Mouse (Mus musculus) cerebellum, adult (tissue): Measurements from ENCODE around the gene Atxn7.
"Not testable (repeated sequence)": the region's sequence is repeated elsewhere in the genome, so short reads cannot be mapped to it uniquely, and the experiment has no call there.

ENCODE experiments used
- ATAC-seq: cut with Nextera tagmentation; 2 replicates; pipeline ENCODE4 v1.9.2; 2017; ENCODE audit warnings: mild to moderate bottlenecking, moderate library complexity, mixed read lengths; ENCODE audit not compliant: insufficient number of reproducible peaks, low FRiP score, low TSS enrichment

Gene Atxn7

DNA sequence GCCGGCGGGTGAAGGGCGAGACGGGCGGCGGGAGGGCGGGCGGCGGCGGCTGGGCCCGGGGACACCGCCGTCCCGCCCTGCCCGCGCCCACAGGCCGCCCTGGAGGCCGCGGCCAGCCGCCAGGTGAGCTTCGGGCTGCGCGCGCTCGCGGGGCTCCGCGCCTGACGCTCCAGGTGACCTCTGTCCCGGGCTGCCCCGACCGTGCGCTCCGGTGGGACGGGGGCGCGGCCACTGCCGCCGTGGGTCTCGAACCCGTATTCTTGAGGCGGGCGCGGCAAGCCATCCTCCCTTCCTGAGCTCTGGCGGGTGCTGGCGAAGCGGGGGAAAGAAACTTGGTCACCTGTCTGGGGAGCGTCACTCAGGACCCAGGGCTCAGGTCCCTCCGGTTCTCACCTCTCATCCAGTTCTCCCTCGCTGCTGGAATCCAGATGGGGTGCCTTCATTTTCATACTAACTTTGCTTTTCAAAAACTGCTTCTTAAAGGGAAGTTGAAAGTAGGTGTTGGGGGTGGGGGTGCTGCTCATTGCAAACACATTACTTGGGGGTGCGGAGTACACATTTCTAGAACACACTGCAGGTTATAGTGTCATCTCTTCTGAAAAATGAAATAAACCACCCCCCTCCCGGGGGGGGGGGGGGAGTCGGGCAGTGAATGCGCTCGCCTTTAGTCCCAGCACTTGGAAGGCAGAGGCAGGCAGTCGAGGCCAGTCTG is at the start of gene Atxn7, which contains the start of gene Thoc7:
Atxn7 (plus strand) TSS at position 40 of the 712 bp plus-strand sequence.
Thoc7 (minus strand) TSS at position 452 of the 712 bp plus-strand sequence.
- ATAC-seq: peak; percentile 41; the same call in 1 of the 2 replicates

DNA sequence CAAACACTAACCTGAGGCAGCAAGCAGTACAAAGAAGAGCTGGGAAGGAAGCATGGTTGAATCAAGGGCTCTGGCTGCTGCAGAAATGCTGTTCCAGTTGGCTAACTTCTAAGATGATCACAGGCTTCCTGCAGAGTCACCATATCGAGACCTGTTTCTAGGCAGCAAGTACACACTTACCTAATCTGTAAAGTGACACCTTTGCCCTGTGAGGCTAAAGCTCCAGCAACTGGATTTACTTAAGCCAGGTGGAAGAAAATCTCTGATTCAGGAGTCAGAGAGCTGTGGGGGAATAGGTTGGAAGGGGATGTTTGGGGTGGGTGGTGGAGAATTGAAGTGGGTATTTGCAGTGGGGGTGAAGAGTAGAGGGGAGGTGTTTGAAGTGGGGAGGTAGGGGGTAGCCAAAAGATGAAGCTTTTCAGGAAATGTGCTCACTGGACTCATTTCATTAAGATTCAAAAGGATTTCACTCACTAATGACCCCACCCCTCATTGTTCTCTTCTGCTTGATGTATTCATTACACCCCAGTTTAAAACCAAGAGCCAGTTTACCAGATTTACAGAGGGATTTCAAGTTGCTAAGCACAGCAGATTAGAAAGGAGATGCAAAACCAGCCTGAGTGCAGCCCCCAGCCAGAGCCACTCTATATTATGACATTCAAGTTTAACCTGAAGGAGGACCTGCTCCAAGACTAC is 46.7 kb upstream of the Atxn7 start, which contains the start of gene Gm281:
Gm281 (minus strand) TSS at position 92 of the 696 bp plus-strand sequence.
- no peak for ATAC-seq

DNA sequence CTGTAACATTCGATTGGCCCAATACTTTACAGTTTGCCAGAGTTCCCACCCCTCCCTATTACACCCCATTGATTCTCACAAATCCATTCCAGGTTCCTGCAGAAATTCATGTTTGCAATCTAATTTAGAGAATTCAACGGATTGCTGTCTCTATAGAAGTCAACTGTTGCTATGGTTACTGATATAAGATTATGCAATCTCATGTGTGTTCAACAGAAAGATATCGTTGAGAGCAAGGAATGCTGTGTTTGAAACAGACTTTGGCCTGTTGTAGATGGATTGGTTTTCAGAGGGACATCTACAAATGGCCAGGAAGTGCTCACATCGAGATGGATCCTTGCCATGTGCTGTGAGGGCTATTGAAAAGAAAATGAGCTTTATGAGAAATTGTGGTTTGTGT is 46.0 kb upstream of the Atxn7 start:
- no peak for ATAC-seq

DNA sequence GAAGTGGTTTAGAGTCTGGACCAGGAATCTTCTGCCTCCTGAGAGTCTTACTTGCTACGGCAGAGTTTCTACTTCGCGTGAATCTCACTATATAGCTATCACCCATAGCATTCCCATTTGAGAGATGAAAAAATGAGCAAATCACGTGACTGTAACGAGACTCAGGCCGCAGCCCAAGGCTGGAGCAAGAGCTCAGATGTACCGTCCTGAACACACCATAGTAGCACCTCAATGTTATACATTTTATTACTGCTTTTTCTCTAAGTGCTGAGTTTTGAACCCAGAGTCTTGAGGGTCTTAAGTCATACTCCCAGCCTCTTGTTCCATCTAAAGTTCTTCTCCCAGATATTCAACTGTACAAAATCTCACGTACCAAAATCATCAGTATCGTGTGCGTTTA is 44.0 kb upstream of the Atxn7 start:
- ATAC-seq: no peak

DNA sequence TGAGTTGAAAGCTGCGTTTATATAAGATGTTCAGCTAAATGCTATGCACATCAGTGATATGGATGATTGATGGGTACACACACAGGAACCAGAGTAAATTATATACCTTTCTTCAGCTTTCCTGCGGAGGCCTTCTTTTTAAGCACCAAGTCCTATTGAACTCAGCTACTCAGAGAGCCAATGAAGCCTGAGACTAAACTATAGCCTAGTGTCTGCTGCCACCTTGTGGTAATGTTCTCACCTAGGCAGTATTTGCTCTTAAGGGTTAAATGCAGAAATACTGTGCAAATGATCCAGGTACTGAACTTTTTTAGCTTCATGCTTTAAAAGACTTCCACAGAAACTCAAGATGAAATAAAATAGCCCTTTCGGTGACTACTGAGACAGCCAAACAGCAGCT is 43.6 kb upstream of the Atxn7 start:
- peak; percentile 82 for ATAC-seq

DNA sequence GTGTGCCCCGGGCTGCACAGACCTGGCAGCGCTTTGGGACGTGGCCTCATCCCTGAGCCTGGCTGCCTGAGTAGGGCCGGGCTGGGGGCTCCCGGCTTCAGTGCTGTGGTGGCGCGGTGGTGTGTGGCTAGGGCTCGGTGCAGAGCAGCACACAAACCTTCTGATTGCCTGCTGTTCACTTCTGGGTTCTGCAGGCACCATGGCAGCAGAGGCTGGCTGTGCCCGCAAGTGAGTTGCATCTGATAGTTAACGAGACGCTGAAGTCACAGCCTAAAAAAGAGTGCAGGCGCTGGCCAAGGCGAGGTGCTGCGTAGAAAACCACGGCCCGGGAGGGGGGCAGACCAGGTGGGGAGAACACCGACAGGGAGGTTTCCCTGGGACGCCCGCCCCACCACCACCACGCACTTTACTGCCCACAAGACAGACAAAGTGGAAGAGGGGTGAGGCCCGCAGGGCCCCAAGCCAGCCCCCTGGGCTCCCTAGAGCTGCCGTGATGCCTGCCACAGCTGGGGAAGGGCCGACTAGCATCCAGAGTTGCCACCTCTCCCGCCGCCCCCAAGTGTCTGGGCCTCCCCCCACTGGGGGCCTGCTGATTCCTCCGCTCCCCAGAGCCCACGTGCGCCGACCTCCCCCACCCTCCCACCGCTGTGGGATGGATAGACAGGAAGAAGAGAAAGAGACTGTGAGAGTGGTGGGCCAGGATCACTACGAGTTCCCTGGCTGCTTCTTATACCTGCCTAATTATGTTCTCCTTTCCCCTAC is 27.8 kb upstream of the Atxn7 start:
- ATAC-seq: peak; percentile 26; the same call in 1 of the 2 replicates

DNA sequence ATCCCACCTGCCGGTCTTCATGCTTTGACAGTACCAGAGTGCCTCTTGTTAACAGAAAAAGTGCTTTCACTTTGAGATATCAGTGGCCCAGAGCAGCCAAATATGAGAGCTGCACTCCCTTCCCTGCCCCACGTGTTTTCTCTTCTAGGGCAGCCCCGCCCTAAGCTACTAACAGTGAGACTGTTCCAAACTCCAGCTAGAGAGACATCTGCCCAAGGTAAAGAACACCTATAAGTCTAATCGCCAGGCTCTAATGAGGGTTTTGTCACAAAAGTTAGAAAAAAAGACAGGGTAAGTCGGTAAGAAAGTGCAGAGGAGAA is 27.2 kb upstream of the Atxn7 start:
- ATAC-seq: no peak

DNA sequence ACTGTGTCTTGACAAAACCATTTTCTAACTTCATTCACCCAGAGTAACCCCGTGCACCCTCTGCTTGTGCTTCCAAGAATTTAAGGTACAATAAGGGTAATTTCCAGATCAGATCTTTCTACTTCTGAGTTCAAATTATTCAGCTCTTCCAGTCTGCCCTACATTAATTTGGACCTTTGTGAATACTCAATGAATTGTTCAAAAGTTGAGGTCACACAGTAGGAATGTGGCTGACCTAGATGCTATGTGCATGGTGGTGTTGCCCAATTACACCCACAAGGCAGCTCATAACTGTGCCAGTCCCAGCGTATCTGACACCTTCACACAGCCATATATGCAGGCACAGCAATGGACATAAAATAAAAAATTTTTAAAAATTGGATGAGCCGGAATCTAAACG is 16.6 kb upstream of the Atxn7 start:
- ATAC-seq: no peak

DNA sequence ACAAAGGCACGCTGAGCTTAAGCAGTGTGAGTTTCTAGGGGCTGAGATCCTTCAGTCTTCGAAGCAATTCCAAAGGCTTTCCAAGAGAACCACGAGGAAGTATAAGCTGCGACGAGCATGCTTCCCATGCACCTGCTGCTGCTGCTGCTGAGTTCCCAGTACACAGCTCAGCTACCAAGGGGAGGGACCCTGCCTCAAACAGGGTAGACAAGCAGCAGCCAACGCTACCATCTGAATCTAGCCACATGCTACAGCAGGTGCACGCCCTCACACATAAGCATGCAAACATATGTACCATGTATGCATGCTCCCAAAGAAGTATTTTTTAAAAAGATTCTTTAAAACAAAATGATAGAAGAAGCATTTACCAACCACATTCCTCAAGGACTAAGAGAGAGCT is 12.9 kb upstream of the Atxn7 start:
- ATAC-seq: no peak

DNA sequence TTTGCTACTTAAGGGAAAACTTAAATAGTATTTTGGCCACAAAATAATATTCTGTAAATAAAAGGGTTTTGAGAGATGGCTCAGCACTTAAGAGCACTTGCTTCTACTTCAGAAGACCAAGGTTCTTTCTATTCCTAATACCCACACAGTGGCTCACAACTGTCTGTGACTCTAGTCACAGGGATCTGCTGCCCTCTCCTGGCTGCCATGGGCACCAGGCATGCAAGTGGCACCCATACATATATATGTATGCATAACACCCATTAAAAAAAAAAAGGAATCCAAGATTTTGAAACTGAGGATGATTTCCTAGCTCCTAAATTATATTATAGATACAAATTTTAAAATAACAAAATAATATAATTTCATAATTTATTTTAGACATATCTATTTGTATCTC is 10.8 kb upstream of the Atxn7 start:
- ATAC-seq: no peak

DNA sequence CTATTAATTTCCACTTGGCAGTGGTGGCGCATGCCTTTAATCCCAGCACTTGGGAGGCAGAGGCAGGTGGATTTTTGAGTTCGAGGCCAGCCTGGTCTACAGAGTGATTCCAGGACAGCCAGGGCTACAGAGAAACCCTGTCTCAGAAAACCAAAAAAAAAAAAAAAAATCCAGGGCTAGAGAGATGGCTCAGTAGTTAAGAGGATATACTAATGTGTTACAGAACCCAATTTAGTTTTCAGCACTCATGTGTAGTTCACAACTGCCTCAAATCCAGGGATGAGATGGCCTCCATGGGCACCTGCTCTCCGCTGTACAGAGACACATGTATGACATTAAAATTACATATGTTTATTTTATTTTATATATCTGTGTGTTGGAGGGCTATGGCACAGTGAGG is 9.1 kb upstream of the Atxn7 start:
- not testable (repeated sequence) for ATAC-seq

DNA sequence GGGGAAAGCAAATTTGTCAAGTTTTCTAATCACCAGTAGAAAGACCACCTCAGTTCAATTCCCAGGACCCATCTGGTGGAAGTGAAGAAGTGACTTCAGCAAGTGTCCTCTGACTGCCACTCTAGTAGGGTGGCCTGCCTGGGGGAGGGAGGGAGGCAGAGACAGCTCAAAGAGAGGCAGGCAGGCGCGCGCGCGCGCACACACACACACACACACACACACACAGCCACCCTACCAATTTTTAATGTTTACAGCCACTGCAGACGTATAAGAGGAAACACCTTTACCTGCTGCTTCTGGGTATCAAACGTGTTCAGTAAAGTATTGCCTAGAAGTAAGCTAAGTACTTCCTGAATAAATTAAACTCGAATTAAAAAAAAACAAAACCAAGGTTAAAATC is 1.2 kb upstream of the Atxn7 start:
- ATAC-seq: peak; percentile 42; the same call in 1 of the 2 replicates

DNA sequence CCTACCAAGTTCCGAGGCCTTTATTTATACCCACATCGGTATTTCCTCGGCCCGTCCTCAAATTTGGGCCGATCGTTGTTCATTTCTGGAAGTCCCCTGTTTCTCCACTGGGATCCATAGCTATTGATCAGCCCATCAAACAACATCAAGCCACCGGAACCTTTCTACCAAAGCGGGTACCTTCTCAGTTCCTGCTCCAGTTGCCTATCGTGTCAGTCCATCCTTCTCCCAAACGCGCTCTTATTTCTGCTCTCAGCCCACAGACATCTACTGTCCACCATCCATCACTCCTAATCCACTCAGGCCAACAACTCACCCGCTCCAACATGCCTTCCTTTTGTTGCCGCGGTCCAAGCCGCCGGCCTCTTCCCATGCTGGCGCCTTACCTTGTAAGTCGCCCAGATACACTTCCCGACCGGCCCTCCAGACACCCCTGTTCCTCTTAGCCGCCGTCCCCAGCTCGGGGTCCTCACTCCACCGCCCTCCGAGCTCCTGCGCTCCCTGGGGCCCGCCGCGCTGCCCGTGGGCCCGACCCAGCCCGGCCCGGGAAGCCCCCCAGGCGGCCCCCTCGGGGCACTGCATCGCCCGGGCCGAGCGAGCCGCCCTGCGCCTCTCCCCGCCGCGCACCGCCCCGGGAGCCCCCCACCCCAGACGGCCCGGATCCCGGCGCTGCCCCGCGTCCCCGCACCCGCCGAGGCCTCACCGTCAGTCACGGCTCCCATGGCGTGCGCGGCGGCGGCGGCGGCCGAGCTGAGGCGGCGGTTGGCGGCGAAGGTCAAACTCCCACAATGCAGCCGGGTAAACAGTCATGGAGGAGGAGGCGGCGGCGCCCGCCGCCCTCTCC is 536 bp upstream of the Atxn7 start:
- peak; percentile 81 for ATAC-seq

DNA sequence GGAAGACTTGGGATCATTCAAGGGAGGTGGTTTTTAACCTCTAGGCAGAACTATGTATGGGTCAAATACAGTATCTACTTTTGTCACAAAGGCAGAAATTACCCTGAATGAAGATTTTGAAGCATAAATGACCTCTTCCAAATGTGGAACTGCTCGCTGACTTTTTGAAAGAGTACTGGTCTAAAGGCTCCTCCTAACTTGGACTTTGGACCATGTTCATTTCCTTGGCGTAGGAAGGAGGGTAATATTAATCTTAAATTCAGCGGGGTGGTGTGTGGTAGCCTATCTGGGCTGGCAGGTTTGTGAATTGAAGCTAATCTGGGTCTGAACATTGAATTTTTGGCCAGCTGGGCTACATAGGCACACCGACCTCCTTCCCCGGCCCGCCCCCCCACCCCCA is 1.2 kb downstream of the Atxn7 start:
- no peak for ATAC-seq

DNA sequence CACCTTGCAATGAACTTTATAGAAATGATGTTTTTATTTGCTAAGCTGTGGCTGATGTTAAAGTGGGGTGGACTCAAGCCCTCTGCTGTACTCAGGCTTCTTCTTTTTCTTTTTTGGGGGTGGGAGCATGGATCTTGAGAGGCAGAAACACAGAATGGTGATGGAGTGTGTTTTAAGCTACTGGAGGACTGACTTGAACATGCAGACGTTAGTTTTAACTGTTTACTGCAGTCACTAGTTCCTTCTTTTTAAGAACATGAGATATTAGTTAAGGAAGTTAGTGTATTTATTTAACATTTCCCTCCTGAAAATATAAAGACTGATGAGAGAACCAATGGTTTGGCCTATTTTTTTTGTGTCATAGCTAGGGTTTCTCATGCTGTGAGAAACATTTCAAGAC is 2.3 kb downstream of the Atxn7 start:
- no peak for ATAC-seq

DNA sequence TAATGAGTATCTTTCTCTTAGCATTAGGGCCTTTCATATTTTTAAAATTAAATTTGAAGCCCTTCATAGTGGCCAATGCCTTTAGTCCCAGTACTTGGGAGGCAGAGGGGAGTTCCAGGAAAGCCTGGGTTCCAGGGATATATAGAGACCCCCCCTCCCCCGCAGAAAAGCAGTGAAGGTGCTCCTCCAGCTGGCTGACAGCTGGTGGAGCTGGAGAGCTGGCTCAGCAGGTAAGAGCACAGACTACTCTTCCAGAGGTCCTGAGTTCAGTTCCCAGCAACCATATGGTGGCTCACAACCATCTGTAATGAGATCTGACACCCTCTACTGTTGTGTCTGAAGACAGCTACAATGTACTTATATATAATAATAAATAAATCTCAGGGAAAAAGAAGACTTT is 6.4 kb downstream of the Atxn7 start:
- no peak for ATAC-seq

DNA sequence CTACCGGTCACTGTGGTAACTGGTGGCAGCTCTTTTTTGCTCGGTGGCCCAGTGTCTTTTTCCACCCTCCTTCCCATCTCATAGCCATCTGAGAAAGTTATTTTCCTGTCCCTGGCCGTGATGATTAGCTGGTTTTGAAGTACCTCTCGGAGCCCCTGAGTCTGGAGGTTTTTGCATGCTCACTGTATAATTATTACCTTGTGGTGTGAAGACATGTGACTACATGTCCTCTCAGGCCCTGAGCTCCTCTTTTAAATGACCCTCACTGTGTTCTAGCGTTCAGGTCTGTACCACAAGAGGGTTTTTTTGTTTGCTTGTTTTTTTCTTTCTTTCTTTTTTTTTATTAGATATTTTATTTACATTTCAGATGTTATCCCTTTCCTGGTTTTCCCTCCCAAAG is 7.2 kb downstream of the Atxn7 start:
- no peak for ATAC-seq

DNA sequence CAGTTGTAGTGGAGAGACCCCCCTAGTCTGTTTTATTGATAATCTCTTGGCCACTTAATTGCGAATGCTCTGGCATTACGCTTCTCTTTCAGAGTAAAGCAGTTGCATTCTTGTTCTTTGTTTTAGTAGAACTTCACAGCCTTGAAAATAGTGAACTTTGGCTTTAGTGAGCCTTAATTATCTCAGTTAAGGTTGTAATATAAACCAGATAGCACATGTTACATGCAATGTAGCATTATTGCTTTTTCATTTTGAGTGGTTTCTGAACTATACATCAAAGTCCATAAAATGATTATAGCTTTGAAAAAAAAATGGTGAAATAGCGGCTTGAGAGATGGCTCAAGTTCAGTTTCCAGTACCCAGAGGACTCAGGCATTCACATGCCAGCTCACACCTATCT is 9.3 kb downstream of the Atxn7 start:
- ATAC-seq: no peak

DNA sequence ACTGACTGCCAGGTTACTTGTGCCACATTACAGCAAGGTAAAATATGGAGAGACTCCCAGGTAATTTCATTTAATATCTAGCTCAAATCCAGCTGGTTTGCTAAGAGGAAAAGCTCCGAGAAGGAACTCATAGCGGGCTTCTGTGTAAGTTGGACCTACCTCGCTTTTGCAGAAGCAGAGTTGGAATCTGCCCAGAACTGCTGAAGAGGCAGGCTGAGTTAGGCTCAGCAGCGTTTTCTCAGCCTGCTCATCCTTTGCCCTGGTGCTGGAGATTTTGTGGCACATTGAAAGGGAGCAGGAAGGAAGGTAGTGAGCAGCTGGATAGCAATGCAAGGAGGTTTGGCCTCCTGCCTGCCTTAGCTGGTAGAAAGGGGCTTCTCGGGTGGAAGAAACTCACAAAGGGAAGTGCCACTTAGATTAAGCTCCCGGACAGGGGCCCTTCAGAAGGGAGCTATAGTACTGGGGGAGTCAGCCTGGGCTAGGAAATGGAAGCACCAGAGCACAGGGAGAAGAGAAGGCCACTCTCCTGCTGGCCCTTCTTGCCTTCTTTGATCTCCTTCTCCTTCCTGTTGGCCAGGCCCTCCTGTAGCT is 10.5 kb downstream of the Atxn7 start:
- ATAC-seq: no peak

DNA sequence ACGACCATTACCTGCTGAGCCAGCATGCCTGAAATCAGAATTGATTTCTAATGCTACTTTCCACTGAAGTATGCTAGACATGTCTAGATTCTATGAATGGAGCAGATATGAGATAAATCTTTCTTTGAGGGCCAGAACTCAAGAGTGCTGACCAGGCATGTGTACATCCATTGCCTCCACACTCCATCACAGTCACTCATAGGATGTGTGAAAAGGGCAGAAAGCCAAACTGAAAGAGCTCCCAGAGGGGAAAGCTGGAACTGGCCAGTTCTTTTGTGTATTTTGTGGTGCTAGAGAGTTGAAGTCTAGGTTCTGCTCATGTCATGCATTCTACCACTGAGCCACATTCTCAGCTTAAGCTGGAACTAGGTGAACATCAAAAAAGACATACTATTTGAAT is 16.3 kb downstream of the Atxn7 start:
- no peak for ATAC-seq
